ENCODE assay signal across 9 mouse cellular contexts in the genomic region with DNA sequence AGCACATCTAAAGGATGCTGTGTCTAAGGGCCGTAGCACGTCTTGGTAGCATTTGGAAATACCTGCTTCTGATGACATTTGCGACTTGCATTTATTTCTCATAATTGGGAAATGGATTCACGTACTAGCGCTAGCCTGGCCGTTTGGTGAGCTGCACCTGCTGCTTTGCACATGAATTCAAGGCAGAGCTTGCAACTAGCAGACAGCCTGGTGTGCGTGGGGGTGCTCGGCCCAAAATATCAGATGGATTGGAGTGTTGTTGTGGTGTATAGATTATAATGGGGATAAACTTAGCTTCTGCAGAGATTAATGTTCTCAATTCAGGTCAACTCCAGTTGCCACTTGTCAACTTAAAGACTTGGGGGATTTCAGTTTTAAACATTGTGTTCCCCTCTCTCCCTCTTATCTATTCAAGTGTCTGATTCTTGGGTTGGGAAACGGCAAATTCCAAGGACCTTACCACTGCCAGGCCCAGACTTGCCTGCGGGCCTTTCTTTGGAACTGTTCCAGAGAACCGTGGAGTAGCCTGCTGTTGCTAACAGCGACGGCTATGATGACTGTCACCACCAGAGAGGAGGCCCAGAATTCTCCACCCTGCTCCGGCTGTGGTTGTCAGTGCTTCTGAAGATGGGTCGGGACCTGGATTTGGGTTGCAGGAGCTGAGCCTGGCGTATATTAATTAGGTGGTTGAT. TPM values are rescaled to one million over a fixed set of nuclear protein-coding genes. Genes with fewer than 3 reads are reported as not detected.
DNase-seq lines count a peak whose midpoint lies in the region; ATAC-seq and TF ChIP-seq lines count a peak whose summit lies in the region.
"Had no signal": no experiment of that assay in that cellular context is flagged by ENCODE, and none has a peak within 500 bp of the region (broad histone marks: within the 10 kb centered on the region; RNA-seq: fewer than 3 reads in every experiment).

No protein-coding gene starts in this region.

- H3K36me3 ChIP-seq in forebrain, embryonic 14.5 days (ENCODE audit: control insufficient read depth, insufficient read depth, low read length): no peaks in the 10 kb centered on the region
- H3K36me3 ChIP-seq: liver, embryonic 15.5 days had no signal

- H3K9me3 ChIP-seq in forebrain, embryonic 14.5 days (replicated peaks; ENCODE audit: control insufficient read depth, low read length): no peaks in the 10 kb centered on the region
- H3K9me3 ChIP-seq: liver, embryonic 15.5 days had no signal

- peak; percentile 76 for ATAC-seq in forebrain, embryonic 14.5 days

- H3K27me3 ChIP-seq in forebrain, embryonic 14.5 days (replicated peaks; ENCODE audit: control insufficient read depth, insufficient read depth, low read length): no peaks in the 10 kb centered on the region
- H3K27me3 ChIP-seq: liver, embryonic 15.5 days had no signal

- peak; percentile 25 for DNase-seq in gastrocnemius, adult 2 months
- no peak for DNase-seq in gastrocnemius, adult 18-20 months (ENCODE audit: low spot score)
- peak; percentile 72 to 87 for DNase-seq in adrenal gland, adult (ENCODE audit: inconsistent age in 2 of 2, low spot score in 1 of 2)
- DNase-seq in forebrain, embryonic 14.5 days (ENCODE audit: low spot score): peak; percentile 89
- peak; percentile 86 for DNase-seq in layer of hippocampus, adult 11-12 months (ENCODE audit: low spot score)
- peak; percentile 57 for DNase-seq in lung, postnatal 25 days (ENCODE audit: low spot score)
- DNase-seq in thymus, postnatal 4 days: no peak
- no peak for DNase-seq in spleen, postnatal 14 days (ENCODE audit: low spot score in 2 of 2)

- no peak overlapping the region for H3K4me2 ChIP-seq in forebrain, embryonic 14.5 days (ENCODE audit: low read length)
- H3K4me2 ChIP-seq: liver, embryonic 15.5 days had no signal

- intact Hi-C loops in gastrocnemius, adult 2 months (cut with DNase I): no loop called here

- no peak overlapping the region for H3K9ac ChIP-seq in forebrain, embryonic 14.5 days (ENCODE audit: low read length)
- H3K9ac ChIP-seq: liver, embryonic 15.5 days had no signal

- H3K27ac ChIP-seq in gastrocnemius, adult 2 months: no peak overlapping the region
- peak overlapping the region; percentile 83 for H3K27ac ChIP-seq in forebrain, embryonic 14.5 days (ENCODE audit: low read depth, low read length)
- H3K27ac ChIP-seq: liver, embryonic 15.5 days had no signal

- WGBS in forebrain, embryonic 14.5 days: 35% methylated on average over 16 of the region's 16 CpGs

- H3K4me3 ChIP-seq in gastrocnemius, adult 2 months: no peak overlapping the region
- no peak overlapping the region for H3K4me3 ChIP-seq in forebrain, embryonic 14.5 days (ENCODE audit: low read depth, low read length)
- H3K4me3 ChIP-seq: liver, embryonic 15.5 days had no signal

- no peak for TF ChIP-seq CTCF in gastrocnemius, adult 2 months (IDR thresholded peaks at IDR 0.05)

- peaks cover 41% of the 10 kb centered on the region for H3K4me1 ChIP-seq in forebrain, embryonic 14.5 days (ENCODE audit: control insufficient read depth, insufficient read depth, low read length)

RNA-seq across cellular contexts. Expression of a gene that starts 42.0 kb away (rescaled TPM):
- 10 to 100 TPM; 17.6 to 39.4 TPM for total RNA-seq in gastrocnemius, adult 2 months (2021)
- total RNA-seq in gastrocnemius, adult 18-20 months (2021): 10 to 100 TPM; 21.9 to 31.8 TPM
- 12.3 and 14.1 TPM in 2 replicates for polyA plus RNA-seq in forebrain, embryonic 14.5 days (2014; fragmentation: Nextera tagmentation; extraction: Ambion mirVana)

Comparison
In these comparisons a context has a peak if more than half of its experiments do, and no peak if none do; other contexts are left out.
1. DNase-seq: peak in gastrocnemius, adult 2 months (single experiment), adrenal gland, adult (2 of 2), forebrain, embryonic 14.5 days (single experiment), layer of hippocampus, adult 11-12 months (single experiment) and lung, postnatal 25 days (single experiment); none in gastrocnemius, adult 18-20 months (single experiment), thymus, postnatal 4 days (single experiment) and spleen, postnatal 14 days (0 of 2).